Mouse (Mus musculus) neural tube, embryonic 15.5 days (tissue): ENCODE measurements around the gene Ppm1h. TPM values are rescaled to one million over a fixed set of nuclear protein-coding genes. Genes with fewer than 3 reads are reported as not detected.

Experiments
- ATAC-seq: fragments of 200-750 bp; cut with Nextera tagmentation; 2 replicates; pipeline ENCODE4 v1.8.0; 2017; ENCODE audit warnings: mild to moderate bottlenecking, moderate TSS enrichment, moderate library complexity; ENCODE audit not compliant: low FRiP score
- H3K27ac ChIP-seq: fragments of 300-500 bp; sonication (generic); replicated peaks from 2 replicates; pipeline ENCODE4 v1.5.1; 2015; ENCODE audit warnings: mild to moderate bottlenecking, inconsistent platforms
- H3K27me3 ChIP-seq: fragments of 300-500 bp; sonication (generic); replicated peaks from 2 replicates; pipeline ENCODE4 v1.6.1; 2015; ENCODE audit warnings: inconsistent platforms
- H3K36me3 ChIP-seq: fragments of 300-500 bp; sonication (generic); 2 replicates; pipeline ENCODE4 v1.6.1; 2015; ENCODE audit warnings: inconsistent platforms
- H3K4me1 ChIP-seq: fragments of 300-500 bp; sonication (generic); 2 replicates; pipeline ENCODE4 v1.6.1; 2015; ENCODE audit warnings: inconsistent platforms
- H3K4me2 ChIP-seq: fragments of 300-500 bp; sonication (generic); 2 replicates; pipeline ENCODE4 v1.6.1; 2015; ENCODE audit warnings: inconsistent platforms, mild to moderate bottlenecking, moderate library complexity
- H3K4me3 ChIP-seq: fragments of 300-500 bp; sonication (generic); replicated peaks from 2 replicates; pipeline ENCODE4 v1.5.1; 2015; ENCODE audit warnings: mild to moderate bottlenecking, inconsistent platforms
- H3K9ac ChIP-seq: fragments of 300-500 bp; sonication (generic); replicated peaks from 2 replicates; pipeline ENCODE4 v1.6.1; 2015; ENCODE audit warnings: mild to moderate bottlenecking, inconsistent platforms
- H3K9me3 ChIP-seq: fragments of 300-500 bp; sonication (generic); replicated peaks from 2 replicates; pipeline ENCODE4 v1.6.1; 2016; ENCODE audit warnings: inconsistent platforms
- WGBS: fragments of 180-500 bp; shearing (Covaris S2); methylation state at CpG from one replicate; pipeline ENCODE4 v1.1.7; 2015; ENCODE audit warnings: mixed read lengths; 5-methylcytosine and 5-hydroxymethylcytosine counted together
- polyA plus RNA-seq: library from polyadenylated mRNA; unstranded; fragments of >200 nt; fragmentation: Nextera tagmentation; extraction: Ambion mirVana; gene quantifications from 2 replicates; pipeline ENCODE4 v1.2.1, GENCODE M21; 2015

Ppm1h gene
- polyA plus RNA-seq, 1 experiment from 2014 or later = 32.6 TPM

- no peak for ATAC-seq
- no peaks in the 10 kb centered on the region for H3K4me1 ChIP-seq
- H3K27me3 ChIP-seq = no peaks in the 10 kb centered on the region
- H3K36me3 ChIP-seq = 0 out of 2 replicates have a peak, but pooled peaks cover 4% of the 10 kb centered on the region
- no peak overlapping the region for H3K4me3 ChIP-seq
- 97% methylated on average over 3 of the region's 3 CpGs for WGBS
- H3K9me3 ChIP-seq = no peaks in the 10 kb centered on the region
- no peak overlapping the region for H3K4me2 ChIP-seq
- H3K9ac ChIP-seq = no peak overlapping the region
- no peak overlapping the region for H3K27ac ChIP-seq
Measured at GRCm38 (mm10) chr10:122732146-122732545, 53.6 kb downstream of the Ppm1h start.

GRCm38 (mm10) chr10:122734521-122734920 lies 56.0 kb downstream of the Ppm1h start:
- Histone ChIP-seq H3K4me3 (no peak overlapping the region), H3K4me1 (no peaks in the 10 kb centered on the region), H3K27me3 (no peaks in the 10 kb centered on the region), H3K27ac (no peak overlapping the region), H3K9me3 (no peaks in the 10 kb centered on the region), H3K36me3 (0 out of 2 replicates have a peak, but pooled peaks cover 4% of the 10 kb centered on the region), H3K4me2 (no peak overlapping the region), H3K9ac (no peak overlapping the region)
- WGBS = 97% methylated on average over 4 of the region's 4 CpGs
- no peak for ATAC-seq

DNA sequence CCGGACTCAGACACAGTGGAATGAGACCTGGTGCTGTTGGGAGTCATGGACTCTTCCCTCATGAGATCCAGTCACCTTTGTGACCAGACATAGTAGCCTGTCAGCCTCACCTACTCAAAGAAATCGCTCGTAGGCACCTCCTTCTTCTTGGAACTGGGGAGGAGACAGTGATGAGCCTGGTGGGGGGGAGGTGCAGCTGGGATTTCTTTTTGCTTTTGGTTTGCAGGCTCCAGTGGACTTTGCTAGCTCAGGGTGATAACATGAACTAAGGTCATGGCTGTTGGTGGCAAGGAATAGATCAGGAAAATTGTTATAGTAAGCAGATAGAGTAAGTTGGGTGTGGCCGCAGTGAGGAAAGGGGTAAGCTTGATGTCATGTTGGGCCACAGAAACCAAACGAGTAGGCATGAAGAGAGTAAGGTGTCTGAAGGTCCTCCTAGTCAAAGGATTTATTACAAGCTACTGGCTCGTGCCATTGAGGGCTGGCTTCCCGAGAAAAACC lies 56.8 kb downstream of the Ppm1h start:
- Histone ChIP-seq H3K27me3 (no peaks in the 10 kb centered on the region), H3K9ac (no peak overlapping the region), H3K4me1 (no peaks in the 10 kb centered on the region), H3K4me3 (no peak overlapping the region), H3K9me3 (no peaks in the 10 kb centered on the region), H3K27ac (no peak overlapping the region), H3K36me3 (0 out of 2 replicates have a peak, but pooled peaks cover 4% of the 10 kb centered on the region), H3K4me2 (no peak overlapping the region)
- 91% methylated on average over 7 of the region's 7 CpGs for WGBS
- no peak for ATAC-seq

DNA sequence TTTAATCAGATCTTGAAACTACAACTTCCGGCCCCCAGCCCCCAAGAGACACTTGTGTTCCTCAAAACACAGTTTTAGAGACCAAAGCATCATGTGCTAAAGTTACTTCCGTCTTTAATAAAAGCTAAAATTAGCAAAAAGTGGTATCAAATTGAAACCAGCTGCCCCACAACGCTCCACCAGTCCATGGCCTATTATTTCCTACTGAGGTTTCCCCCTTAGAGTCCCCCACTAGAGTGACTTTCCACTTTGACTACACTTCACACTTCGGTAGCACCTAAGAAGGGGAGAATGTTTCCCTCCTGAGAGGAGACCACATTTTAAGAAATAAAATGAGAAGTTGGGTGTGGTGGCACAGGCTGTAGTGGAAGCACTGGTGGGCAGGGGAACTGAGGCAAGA lies 58.3 kb downstream of the Ppm1h start:
- no peaks in the 10 kb centered on the region for H3K27me3 ChIP-seq
- H3K36me3 ChIP-seq = 0 out of 2 replicates have a peak, but pooled peaks cover 4% of the 10 kb centered on the region
- 94% methylated on average over 4 of the region's 4 CpGs for WGBS
- no peak overlapping the region for H3K4me2 ChIP-seq
- peaks cover 9% of the 10 kb centered on the region for H3K4me1 ChIP-seq
- no peak overlapping the region for H3K27ac ChIP-seq
- no peaks in the 10 kb centered on the region for H3K9me3 ChIP-seq
- ATAC-seq = no peak
- H3K4me3 ChIP-seq = no peak overlapping the region
- H3K9ac ChIP-seq = no peak overlapping the region

GRCm38 (mm10) chr10:122738526-122738925 lies 60.0 kb downstream of the Ppm1h start:
- Histone ChIP-seq H3K9ac (no peak overlapping the region), H3K9me3 (no peaks in the 10 kb centered on the region), H3K4me2 (no peak overlapping the region), H3K4me1 (peaks cover 9% of the 10 kb centered on the region), H3K27ac (no peak overlapping the region), H3K4me3 (no peak overlapping the region), H3K36me3 (0 out of 2 replicates have a peak, but pooled peaks cover 4% of the 10 kb centered on the region), H3K27me3 (no peaks in the 10 kb centered on the region)
- 88% methylated on average over 10 of the region's 10 CpGs for WGBS
- no peak for ATAC-seq

DNA sequence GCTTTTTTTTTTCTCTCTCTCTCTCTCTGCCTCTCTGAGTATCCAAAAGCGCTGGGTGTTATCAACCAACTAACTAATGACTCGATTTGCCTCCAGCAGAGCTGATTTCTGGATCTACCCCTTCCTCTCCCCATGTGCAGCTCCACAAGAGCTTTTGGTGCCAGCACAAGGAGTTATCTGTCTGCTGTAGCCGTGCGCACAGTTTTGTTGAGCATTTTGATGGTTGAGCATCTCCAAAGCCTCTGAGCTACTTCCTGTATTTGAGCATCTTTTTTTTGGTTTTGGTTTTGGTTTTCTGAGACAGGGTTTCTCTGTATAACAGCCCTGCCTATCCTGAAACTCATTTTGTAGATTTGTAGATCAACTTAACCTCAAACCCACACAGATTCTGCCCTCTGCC lies 60.5 kb downstream of the Ppm1h start:
- no peaks in the 10 kb centered on the region for H3K27me3 ChIP-seq
- H3K9me3 ChIP-seq = no peaks in the 10 kb centered on the region
- H3K4me2 ChIP-seq = no peak overlapping the region
- WGBS = 84% methylated on average over 4 of the region's 4 CpGs
- no peak overlapping the region for H3K27ac ChIP-seq
- 0 out of 2 replicates have a peak, but pooled peaks cover under 1% of the 10 kb centered on the region for H3K36me3 ChIP-seq
- H3K9ac ChIP-seq = no peak overlapping the region
- peaks cover 9% of the 10 kb centered on the region for H3K4me1 ChIP-seq
- ATAC-seq = no peak
- H3K4me3 ChIP-seq = no peak overlapping the region

- no peak overlapping the region for H3K4me3 ChIP-seq
- no peak for ATAC-seq
- no peaks in the 10 kb centered on the region for H3K36me3 ChIP-seq
- H3K9ac ChIP-seq = no peak overlapping the region
- H3K4me2 ChIP-seq = no peak overlapping the region
- peaks cover 9% of the 10 kb centered on the region for H3K4me1 ChIP-seq
- no peak overlapping the region for H3K27ac ChIP-seq
- WGBS = 92% methylated on average over 4 of the region's 4 CpGs
- H3K9me3 ChIP-seq = no peaks in the 10 kb centered on the region
- no peaks in the 10 kb centered on the region for H3K27me3 ChIP-seq
Measured at GRCm38 (mm10) chr10:122740117-122740516, 61.6 kb downstream of the Ppm1h start.

GRCm38 (mm10) chr10:122741191-122741590 lies 62.6 kb downstream of the Ppm1h start:
- WGBS = 49% methylated on average over 7 of the region's 7 CpGs
- Histone ChIP-seq H3K4me2 (no peak overlapping the region), H3K4me1 (peaks cover 9% of the 10 kb centered on the region), H3K27ac (0 out of 2 replicates have a peak overlapping the region, but pooled peaks have one; percentile 4), H3K4me3 (no peak overlapping the region), H3K27me3 (no peaks in the 10 kb centered on the region), H3K36me3 (no peaks in the 10 kb centered on the region), H3K9ac (no peak overlapping the region), H3K9me3 (no peaks in the 10 kb centered on the region)
- ATAC-seq = peak; percentile 61

DNA sequence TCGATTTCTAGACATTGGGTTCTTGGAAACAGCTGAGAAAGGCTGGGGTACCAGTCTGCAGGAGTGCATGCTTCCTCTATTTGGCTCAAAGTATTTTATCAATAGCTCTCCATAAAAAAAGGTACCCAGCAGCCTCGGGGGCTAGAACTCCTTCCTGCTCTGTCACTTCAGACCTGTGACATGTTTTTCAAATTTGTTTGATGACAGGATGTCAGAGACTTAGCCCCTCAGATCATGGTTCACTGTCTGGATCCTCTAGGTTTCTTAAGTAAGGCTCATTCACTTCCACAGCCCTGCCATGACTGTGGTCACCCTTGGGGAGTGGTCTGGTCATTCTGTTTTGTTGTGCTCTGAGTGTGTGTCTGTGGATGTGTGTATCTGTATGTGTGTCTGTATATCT lies 63.6 kb downstream of the Ppm1h start:
- H3K36me3 ChIP-seq = no peaks in the 10 kb centered on the region
- no peaks in the 10 kb centered on the region for H3K27me3 ChIP-seq
- peaks cover 9% of the 10 kb centered on the region for H3K4me1 ChIP-seq
- H3K9me3 ChIP-seq = no peaks in the 10 kb centered on the region
- H3K27ac ChIP-seq = no peak overlapping the region
- H3K4me3 ChIP-seq = no peak overlapping the region
- WGBS = 86% methylated on average over 2 of the region's 2 CpGs
- no peak for ATAC-seq
- no peak overlapping the region for H3K4me2 ChIP-seq
- H3K9ac ChIP-seq = no peak overlapping the region

DNA sequence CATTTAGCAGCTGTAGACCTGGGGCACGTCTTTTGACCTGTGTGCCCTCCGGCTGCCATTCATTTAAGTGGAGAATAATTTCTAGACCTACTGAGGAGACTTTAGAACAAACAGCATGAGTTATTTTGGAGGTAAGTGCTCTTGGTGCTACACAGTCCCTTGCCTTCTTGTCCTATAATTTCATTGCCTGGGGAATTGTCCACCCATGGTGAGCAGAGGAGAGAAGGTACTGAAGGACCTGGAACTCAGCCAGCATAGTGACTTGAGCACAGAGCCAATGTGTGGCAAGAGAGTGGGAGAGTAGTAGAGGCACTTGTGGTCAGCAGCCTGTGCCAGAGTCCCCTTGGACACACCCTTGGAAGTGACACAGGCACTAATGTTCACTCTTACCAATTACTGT lies 64.8 kb downstream of the Ppm1h start:
- Histone ChIP-seq H3K9me3 (no peaks in the 10 kb centered on the region), H3K9ac (no peak overlapping the region)

GRCm38 (mm10) chr10:122744970-122745369 lies 66.4 kb downstream of the Ppm1h start:
- Histone ChIP-seq H3K4me3 (no peak overlapping the region), H3K27me3 (no peaks in the 10 kb centered on the region), H3K9ac (no peak overlapping the region), H3K4me2 (no peak overlapping the region), H3K36me3 (no peaks in the 10 kb centered on the region), H3K27ac (no peak overlapping the region), H3K9me3 (no peaks in the 10 kb centered on the region), H3K4me1 (peaks cover 9% of the 10 kb centered on the region)
- WGBS = 99% methylated on average over 2 of the region's 2 CpGs
- ATAC-seq = no peak

More for the DNA sequence above, 64.8 kb downstream of the Ppm1h start:
- no peaks in the 10 kb centered on the region for H3K27me3 ChIP-seq
- H3K4me2 ChIP-seq = no peak overlapping the region
- no peak overlapping the region for H3K27ac ChIP-seq
- no peaks in the 10 kb centered on the region for H3K36me3 ChIP-seq
- no peak; the same call in 1 of the 2 replicates for ATAC-seq
- H3K4me1 ChIP-seq = peaks cover 9% of the 10 kb centered on the region
- WGBS = 94% methylated on average over 2 of the region's 2 CpGs
- H3K4me3 ChIP-seq = no peak overlapping the region

DNA sequence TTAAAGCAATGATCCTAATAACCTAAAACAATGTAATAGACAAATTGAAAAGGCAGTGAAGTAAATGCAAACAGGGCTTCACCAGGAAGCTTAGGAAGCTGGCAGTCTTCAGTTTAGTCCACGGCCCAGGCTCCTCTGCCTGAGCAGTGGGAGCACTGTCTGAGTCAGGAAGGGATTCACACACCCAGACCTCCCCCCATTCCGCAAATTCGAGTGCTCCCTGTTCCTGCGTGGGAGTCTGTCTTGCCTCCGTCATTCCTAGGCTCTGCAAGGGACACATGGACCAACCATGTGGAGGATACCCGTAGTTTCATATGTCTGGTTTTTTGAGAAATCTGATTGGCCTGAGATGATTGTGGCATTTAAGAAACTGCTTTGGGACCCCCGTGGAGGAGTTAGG lies 67.6 kb downstream of the Ppm1h start:
- no peak for ATAC-seq
- H3K4me3 ChIP-seq = no peak overlapping the region
- no peak overlapping the region for H3K9ac ChIP-seq
- H3K27me3 ChIP-seq = no peaks in the 10 kb centered on the region
- peaks cover 5% of the 10 kb centered on the region for H3K4me1 ChIP-seq
- H3K9me3 ChIP-seq = no peaks in the 10 kb centered on the region
- H3K4me2 ChIP-seq = no peak overlapping the region
- 88% methylated on average over 7 of the region's 7 CpGs for WGBS
- no peaks in the 10 kb centered on the region for H3K36me3 ChIP-seq
- H3K27ac ChIP-seq = no peak overlapping the region
